Mouse (Mus musculus) embryonic facial prominence, embryonic 10.5 days (tissue): Measurements from ENCODE around the gene Csde1. TPM values are rescaled to one million over a fixed set of nuclear protein-coding genes. Genes with fewer than 3 reads are reported as not detected.

Source experiments
- DNase-seq: peaks from one replicate; pipeline ENCODE4 v3.0.0-alpha.2; 2017; ENCODE audit warnings: low spot score
- H3K27ac ChIP-seq: fragments of 300-500 bp; sonication (generic); replicated peaks from 2 replicates; pipeline ENCODE4 v1.5.1; 2016; ENCODE audit warnings: mild to moderate bottlenecking
- H3K27me3 ChIP-seq: fragments of 300-500 bp; sonication (generic); replicated peaks from 2 replicates; pipeline ENCODE4 v1.6.1; 2016; ENCODE audit warnings: low read depth, mild to moderate bottlenecking; ENCODE audit not compliant: poor library complexity, severe bottlenecking
- H3K36me3 ChIP-seq: fragments of 300-500 bp; sonication (generic); replicated peaks from 2 replicates; pipeline ENCODE4 v1.6.1; 2016; ENCODE audit warnings: mild to moderate bottlenecking, moderate library complexity
- H3K4me1 ChIP-seq: fragments of 300-500 bp; sonication (generic); 2 replicates; pipeline ENCODE4 v1.6.1; 2016
- H3K4me3 ChIP-seq: fragments of 300-500 bp; sonication (generic); 2 replicates; pipeline ENCODE4 v1.5.1; 2016; ENCODE audit warnings: mild to moderate bottlenecking, moderate library complexity
- H3K9me3 ChIP-seq: fragments of 300-500 bp; sonication (generic); 2 replicates; pipeline ENCODE4 v1.6.1; 2016; ENCODE audit warnings: mild to moderate bottlenecking
- WGBS: fragments of 180-500 bp; shearing (Covaris S2); methylation state at CpG from one replicate; pipeline ENCODE4 v1.1.7; 2016; 5-methylcytosine and 5-hydroxymethylcytosine counted together
- polyA plus RNA-seq: library from polyadenylated mRNA; unstranded; fragments of >200 nt; fragmentation: Nextera tagmentation; extraction: Ambion mirVana; gene quantifications from 2 replicates; pipeline ENCODE4 v1.2.1, GENCODE M21; 2016

The Csde1 gene
- polyA plus RNA-seq, 1 experiment from 2014 or later, result 474 TPM

- H3K27me3 ChIP-seq, result no peaks in the 10 kb centered on the region
- no peak overlapping the region for H3K4me3 ChIP-seq
- H3K36me3 ChIP-seq, result peaks cover 5% of the 10 kb centered on the region; the same call in 1 of the 2 replicates
- WGBS, result 89% methylated on average over 9 of the region's 9 CpGs
- no peak overlapping the region for H3K27ac ChIP-seq
- H3K9me3 ChIP-seq, result no peaks in the 10 kb centered on the region
- H3K4me1 ChIP-seq, result no peaks in the 10 kb centered on the region
- DNase-seq, result no peak
These were observed 55.6 kb downstream of the Csde1 start for GRCm38 (mm10) chr3:103075871-103076270.

GRCm38 (mm10) chr3:103076476-103076875 is 56.2 kb downstream of the Csde1 start:
- WGBS, result 91% methylated on average over 9 of the region's 9 CpGs

GRCm38 (mm10) chr3:103079301-103079700 is 59.1 kb downstream of the Csde1 start:
- H3K4me3 ChIP-seq, result no peak overlapping the region
- WGBS, result 82% methylated on average over 9 of the region's 9 CpGs

More at GRCm38 (mm10) chr3:103076476-103076875, 56.2 kb downstream of the Csde1 start:
- no peak overlapping the region for H3K4me3 ChIP-seq
- peaks cover 1% of the 10 kb centered on the region; the same call in 1 of the 2 replicates for H3K36me3 ChIP-seq
- H3K9me3 ChIP-seq, result no peaks in the 10 kb centered on the region
- H3K4me1 ChIP-seq, result peaks cover 6% of the 10 kb centered on the region; the same call in 1 of the 2 replicates
- H3K27ac ChIP-seq, result no peak overlapping the region
- DNase-seq, result no peak
- no peaks in the 10 kb centered on the region for H3K27me3 ChIP-seq

GRCm38 (mm10) chr3:103081051-103081450 is 60.8 kb downstream of the Csde1 start:
- H3K36me3 ChIP-seq, result no peaks in the 10 kb centered on the region
- 52% methylated on average over 11 of the region's 11 CpGs for WGBS

More at GRCm38 (mm10) chr3:103079301-103079700, 59.1 kb downstream of the Csde1 start:
- no peak for DNase-seq
- Histone ChIP-seq H3K27ac (no peak overlapping the region), H3K9me3 (no peaks in the 10 kb centered on the region), H3K27me3 (no peaks in the 10 kb centered on the region), H3K4me1 (peaks cover 7% of the 10 kb centered on the region; the same call in 1 of the 2 replicates), H3K36me3 (no peaks in the 10 kb centered on the region)

GRCm38 (mm10) chr3:103081861-103082453 is 61.7 kb downstream of the Csde1 start:
- DNase-seq, result no peak
- Histone ChIP-seq H3K27me3 (no peaks in the 10 kb centered on the region), H3K4me3 (no peak overlapping the region), H3K27ac (no peak overlapping the region), H3K4me1 (peaks cover 7% of the 10 kb centered on the region; the same call in 1 of the 2 replicates), H3K36me3 (no peaks in the 10 kb centered on the region), H3K9me3 (no peaks in the 10 kb centered on the region)
- 86% methylated on average over 17 of the region's 17 CpGs for WGBS

More at GRCm38 (mm10) chr3:103081051-103081450, 60.8 kb downstream of the Csde1 start:
- no peak overlapping the region for H3K4me3 ChIP-seq
- H3K27me3 ChIP-seq, result no peaks in the 10 kb centered on the region
- DNase-seq, result no peak
- no peaks in the 10 kb centered on the region for H3K9me3 ChIP-seq
- H3K27ac ChIP-seq, result no peak overlapping the region
- H3K4me1 ChIP-seq, result peaks cover 7% of the 10 kb centered on the region; the same call in 1 of the 2 replicates

GRCm38 (mm10) chr3:103082761-103083160 is 62.5 kb downstream of the Csde1 start:
- Histone ChIP-seq H3K9me3 (no peaks in the 10 kb centered on the region), H3K4me1 (peaks cover 7% of the 10 kb centered on the region; the same call in 1 of the 2 replicates), H3K4me3 (no peak overlapping the region), H3K27ac (no peak overlapping the region), H3K36me3 (no peaks in the 10 kb centered on the region), H3K27me3 (no peaks in the 10 kb centered on the region)
- WGBS, result 86% methylated on average over 5 of the region's 5 CpGs
- no peak for DNase-seq

- no peak overlapping the region for H3K27ac ChIP-seq
- no peaks in the 10 kb centered on the region for H3K36me3 ChIP-seq
- H3K9me3 ChIP-seq, result no peaks in the 10 kb centered on the region
- peaks cover 6% of the 10 kb centered on the region; the same call in 1 of the 2 replicates for H3K4me1 ChIP-seq
- no peak overlapping the region for H3K4me3 ChIP-seq
- no peaks in the 10 kb centered on the region for H3K27me3 ChIP-seq
- no peak for DNase-seq
- WGBS, result 74% methylated on average over 3 of the region's 3 CpGs
These were observed 65.8 kb downstream of the Csde1 start for GRCm38 (mm10) chr3:103085986-103086385.

GRCm38 (mm10) chr3:103091753-103092152 is 71.5 kb downstream of the Csde1 start:
- DNase-seq, result no peak
- H3K36me3 ChIP-seq, result no peaks in the 10 kb centered on the region
- no peak overlapping the region for H3K27ac ChIP-seq
- H3K4me3 ChIP-seq, result no peak overlapping the region
- H3K4me1 ChIP-seq, result no peaks in the 10 kb centered on the region
- H3K9me3 ChIP-seq, result no peaks in the 10 kb centered on the region
- no peaks in the 10 kb centered on the region for H3K27me3 ChIP-seq
- 97% methylated on average over 2 of the region's 2 CpGs for WGBS

- Histone ChIP-seq H3K4me1 (peaks cover 12% of the 10 kb centered on the region), H3K4me3 (no peak overlapping the region), H3K9me3 (no peaks in the 10 kb centered on the region), H3K27ac (no peak overlapping the region), H3K36me3 (no peaks in the 10 kb centered on the region), H3K27me3 (peaks cover 29% of the 10 kb centered on the region)
- no peak for DNase-seq
- WGBS, result 76% methylated on average over 23 of the region's 23 CpGs
These were observed 78.4 kb downstream of the Csde1 start for GRCm38 (mm10) chr3:103098662-103099061.

- Histone ChIP-seq H3K27me3 (peaks cover 39% of the 10 kb centered on the region), H3K9me3 (no peaks in the 10 kb centered on the region), H3K4me1 (peaks cover 12% of the 10 kb centered on the region), H3K4me3 (no peak overlapping the region), H3K27ac (no peak overlapping the region), H3K36me3 (no peaks in the 10 kb centered on the region)
- DNase-seq, result no peak
- WGBS, result 82% methylated on average over 6 of the region's 6 CpGs
These were observed 79.4 kb downstream of the Csde1 start for GRCm38 (mm10) chr3:103099667-103100066.

GRCm38 (mm10) chr3:103100735-103101134 is 80.5 kb downstream of the Csde1 start:
- Histone ChIP-seq H3K27me3 (peaks cover 42% of the 10 kb centered on the region), H3K9me3 (no peaks in the 10 kb centered on the region), H3K36me3 (no peaks in the 10 kb centered on the region), H3K4me1 (peaks cover 12% of the 10 kb centered on the region), H3K4me3 (no peak overlapping the region), H3K27ac (no peak overlapping the region)
- 61% methylated on average over 2 of the region's 2 CpGs for WGBS
- no peak for DNase-seq

- peaks cover 12% of the 10 kb centered on the region for H3K4me1 ChIP-seq
- no peak for DNase-seq
- H3K36me3 ChIP-seq, result no peaks in the 10 kb centered on the region
- no peak overlapping the region for H3K4me3 ChIP-seq
- peaks cover 42% of the 10 kb centered on the region for H3K27me3 ChIP-seq
- H3K9me3 ChIP-seq, result no peaks in the 10 kb centered on the region
- WGBS, result 69% methylated on average over 5 of the region's 5 CpGs
- no peak overlapping the region for H3K27ac ChIP-seq
These were observed 81.0 kb downstream of the Csde1 start for GRCm38 (mm10) chr3:103101194-103101593.

- no peak for DNase-seq
- Histone ChIP-seq H3K4me1 (peaks cover 12% of the 10 kb centered on the region), H3K27ac (peak overlapping the region; percentile 79), H3K4me3 (peak overlapping the region; percentile 77), H3K36me3 (no peaks in the 10 kb centered on the region), H3K9me3 (no peaks in the 10 kb centered on the region), H3K27me3 (peaks cover 42% of the 10 kb centered on the region)
- WGBS, result 2% methylated on average over 14 of the region's 14 CpGs
These were observed 81.7 kb downstream of the Csde1 start for GRCm38 (mm10) chr3:103101909-103102308.
